9 mouse cellular contexts compared by ENCODE assay signal in the genomic region with DNA sequence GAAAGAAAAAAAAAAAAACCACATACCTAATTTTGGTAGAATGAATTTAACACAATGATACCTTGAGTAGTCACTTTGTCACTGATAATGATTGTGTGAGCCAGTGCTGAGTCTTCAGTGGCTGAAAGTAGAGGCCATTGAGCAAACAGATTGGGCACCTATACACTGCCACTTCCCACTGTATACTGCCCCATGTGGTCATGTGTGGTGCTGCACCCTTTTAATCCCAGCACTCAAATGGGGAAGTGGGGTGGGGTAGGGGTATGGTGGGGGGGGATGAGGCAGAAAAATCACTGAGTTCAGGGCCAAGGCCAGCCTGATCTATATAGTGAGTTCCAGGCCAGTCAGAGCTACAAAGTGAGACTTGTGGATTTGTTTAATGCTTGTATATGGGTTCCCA. TPM values are rescaled to one million over a fixed set of nuclear protein-coding genes. Genes with fewer than 3 reads are reported as not detected.
DNase-seq lines count a peak whose midpoint lies in the region; ATAC-seq and TF ChIP-seq lines count a peak whose summit lies in the region.
"Had no signal": no experiment of that assay in that cellular context is flagged by ENCODE, and none has a peak within 500 bp of the region (broad histone marks: within the 10 kb centered on the region; RNA-seq: fewer than 3 reads in every experiment).

No protein-coding gene starts in this region.

- H3K27ac ChIP-seq in layer of hippocampus, adult 2 months, result no peak overlapping the region
- H3K27ac ChIP-seq in liver, embryonic 14.5 days, result no peak overlapping the region

- peak; percentile 76 for DNase-seq in CD4-positive, CD25-positive, alpha-beta regulatory T cell, adult 2 months (ENCODE audit: low read depth, low spot score)
- peak in 1 of 2 experiments; percentile 30 for DNase-seq in layer of hippocampus, adult 2 months (ENCODE audit: low spot score in 2 of 2)
- DNase-seq in layer of hippocampus, adult 8-10 months (ENCODE audit: low spot score in 2 of 2), result no peak
- DNase-seq in c-Kit-positive CD71-negative TER-119-negative erythroid progenitor cells, embryonic 14.5 days (ENCODE audit: low read depth), result peak; percentile 55
- DNase-seq in liver, embryonic 14.5 days (ENCODE audit: low read depth in 3 of 3, low spot score in 3 of 3), result peak in 2 of 3 experiments; percentile 35 to 36
- DNase-seq in spleen, adult 18-20 months, result peak; percentile 30 to 53
- DNase-seq in frontal cortex, postnatal 10 days (ENCODE audit: low spot score in 2 of 2), result no peak

- no peaks in the 10 kb centered on the region for H3K9me3 ChIP-seq in liver, embryonic 14.5 days (ENCODE audit: control insufficient read depth, low read length)
- H3K9me3 ChIP-seq: megakaryocyte, embryonic 14.5 days had no signal

- H3K27me3 ChIP-seq in liver, embryonic 14.5 days (ENCODE audit: control insufficient read depth, insufficient read depth, low read length), result no peaks in the 10 kb centered on the region

- no peak overlapping the region for H3K9ac ChIP-seq in liver, embryonic 14.5 days (replicated peaks)

- no peaks in the 10 kb centered on the region for H3K4me1 ChIP-seq in liver, embryonic 14.5 days (replicated peaks; ENCODE audit: control insufficient read depth in 2 of 2, insufficient read depth in 2 of 2, low read length in 1 of 2)

- H3K4me3 ChIP-seq in layer of hippocampus, adult 2 months, result no peak overlapping the region
- no peak overlapping the region for H3K4me3 ChIP-seq in liver, embryonic 14.5 days (ENCODE audit: insufficient read depth in 1 of 2, low read depth in 2 of 2, low read length in 2 of 2)
- H3K4me3 ChIP-seq: megakaryocyte, embryonic 14.5 days had no signal

- no peaks in the 10 kb centered on the region for H3K36me3 ChIP-seq in liver, embryonic 14.5 days (replicated peaks; ENCODE audit: control insufficient read depth, insufficient read depth, low read depth)

- TF ChIP-seq CTCF in layer of hippocampus, adult 2 months (conservative IDR thresholded peaks at IDR 0.05), result peak; percentile 79
- peak; percentile 82 for TF ChIP-seq CTCF in liver, embryonic 14.5 days (IDR thresholded peaks at IDR 0.05; ENCODE audit: low read depth)

- no peak for ATAC-seq in CD4-positive, CD25-positive, alpha-beta regulatory T cell, adult 4 months
- no peak for ATAC-seq in liver, embryonic 14.5 days (ENCODE audit: insufficient read depth)

- no peak for TF ChIP-seq EP300 in liver, embryonic 14.5 days (IDR thresholded peaks at IDR 0.05; ENCODE audit: low read depth)

- H3K4me2 ChIP-seq in liver, embryonic 14.5 days (ENCODE audit: low read depth), result no peak overlapping the region

RNA-seq across cellular contexts. Expression of a gene that starts 8.2 kb away (rescaled TPM):
- polyA plus RNA-seq in CD4-positive, CD25-positive, alpha-beta regulatory T cell, adult 4 months (2017; shearing (Covaris generic)), result under 1 TPM; 0.15 to 0.50 TPM
- total RNA-seq in layer of hippocampus, adult 2 months (2021), result 10 to 100 TPM; 12.3 to 13.1 TPM
- total RNA-seq in layer of hippocampus, adult 8-10 months (2022), result 10 to 100 TPM in 3 of 4 experiments, 1 to 10 TPM in 1; 8.8 to 12.5 (median 11.6) TPM
- polyA plus RNA-seq in liver, embryonic 14.5 days (2012; rRNA removed), result 0.26 and 0.35 TPM in 2 replicates
- polyA plus RNA-seq in liver, embryonic 14.5 days (2014; fragmentation: Nextera tagmentation; extraction: Ambion mirVana), result 0.06 TPM in 1 of 2 replicates, not detected in the other

RNA-seq across cellular contexts. Expression of a gene that starts 8.4 kb away (rescaled TPM):
- 10 to 100 TPM; 16.1 to 16.3 TPM for polyA plus RNA-seq in CD4-positive, CD25-positive, alpha-beta regulatory T cell, adult 4 months (2017; shearing (Covaris generic))
- 10 to 100 TPM; 39.5 to 45.4 TPM for total RNA-seq in layer of hippocampus, adult 2 months (2021)
- 10 to 100 TPM; 34.6 to 45.5 (median 38.6) TPM for total RNA-seq in layer of hippocampus, adult 8-10 months (2022)
- polyA plus RNA-seq in liver, embryonic 14.5 days (2012; rRNA removed), result 4.0 and 4.6 TPM in 2 replicates
- polyA plus RNA-seq in liver, embryonic 14.5 days (2014; fragmentation: Nextera tagmentation; extraction: Ambion mirVana), result 13.4 and 15.7 TPM in 2 replicates

RNA-seq across cellular contexts. Expression of a gene that starts 20.1 kb away (rescaled TPM):
- polyA plus RNA-seq in CD4-positive, CD25-positive, alpha-beta regulatory T cell, adult 4 months (2017; shearing (Covaris generic)), result 100 to 1,000 TPM; 183 to 185 TPM
- 100 to 1,000 TPM in 1 of 2 experiments, 10 to 100 TPM in 1; 99.9 to 105 TPM for total RNA-seq in layer of hippocampus, adult 2 months (2021)
- total RNA-seq in layer of hippocampus, adult 8-10 months (2022), result 100 to 1,000 TPM in 3 of 4 experiments, 10 to 100 TPM in 1; 89.4 to 103 (median 101) TPM
- 51.1 and 58.4 TPM in 2 replicates for polyA plus RNA-seq in liver, embryonic 14.5 days (2012; rRNA removed)
- 142 and 148 TPM in 2 replicates for polyA plus RNA-seq in liver, embryonic 14.5 days (2014; fragmentation: Nextera tagmentation; extraction: Ambion mirVana)

RNA-seq across cellular contexts. Expression of a gene that starts 37.1 kb away (rescaled TPM):
- polyA plus RNA-seq in CD4-positive, CD25-positive, alpha-beta regulatory T cell, adult 4 months (2017; shearing (Covaris generic)), result 1 to 10 TPM; 4.2 to 6.8 TPM
- total RNA-seq in layer of hippocampus, adult 2 months (2021), result 10 to 100 TPM; 46.0 to 47.0 TPM
- total RNA-seq in layer of hippocampus, adult 8-10 months (2022), result 10 to 100 TPM; 43.5 to 54.0 (median 46.4) TPM
- 19.7 and 21.4 TPM in 2 replicates for polyA plus RNA-seq in liver, embryonic 14.5 days (2012; rRNA removed)
- polyA plus RNA-seq in liver, embryonic 14.5 days (2014; fragmentation: Nextera tagmentation; extraction: Ambion mirVana), result 13.0 and 13.2 TPM in 2 replicates

RNA-seq across cellular contexts. Expression of a gene that starts 40.1 kb away (rescaled TPM):
- 10 to 100 TPM; 21.0 to 21.6 TPM for polyA plus RNA-seq in CD4-positive, CD25-positive, alpha-beta regulatory T cell, adult 4 months (2017; shearing (Covaris generic))
- total RNA-seq in layer of hippocampus, adult 2 months (2021), result 10 to 100 TPM; 52.4 to 59.1 TPM
- total RNA-seq in layer of hippocampus, adult 8-10 months (2022), result 10 to 100 TPM; 49.4 to 61.5 (median 52.8) TPM
- polyA plus RNA-seq in liver, embryonic 14.5 days (2012; rRNA removed), result 23.5 and 23.7 TPM in 2 replicates
- polyA plus RNA-seq in liver, embryonic 14.5 days (2014; fragmentation: Nextera tagmentation; extraction: Ambion mirVana), result 22.6 and 28.2 TPM in 2 replicates

Comparison
In these comparisons a context has a peak if more than half of its experiments do, and no peak if none do; other contexts are left out.
1. DNase-seq: peak in CD4-positive, CD25-positive, alpha-beta regulatory T cell, adult 2 months (single experiment), c-Kit-positive CD71-negative TER-119-negative erythroid progenitor cells, embryonic 14.5 days (single experiment), liver, embryonic 14.5 days (2 of 3) and spleen, adult 18-20 months (2 of 2); none in layer of hippocampus, adult 8-10 months (0 of 2) and frontal cortex, postnatal 10 days (0 of 2).